ENCODE assay signal across 8 mouse cellular contexts in genomic region chr9:36885237-36885636, GRCm38 (mm10).
A peak's percentile ranks its signal among the peaks of the same experiment; 100 is the strongest.
DNase-seq lines count a peak whose midpoint lies in the region; ATAC-seq and TF ChIP-seq lines count a peak whose summit lies in the region.

No protein-coding gene starts in this region.

- no peak overlapping the region for H3K27ac ChIP-seq in liver, embryonic 14.5 days

- no peaks in the 10 kb centered on the region for H3K36me3 ChIP-seq in liver, embryonic 14.5 days (replicated peaks; ENCODE audit: control insufficient read depth, insufficient read depth, low read depth)

- H3K27me3 ChIP-seq in liver, embryonic 14.5 days (ENCODE audit: control insufficient read depth, insufficient read depth, low read length), result no peaks in the 10 kb centered on the region

- TF ChIP-seq EP300 in liver, embryonic 14.5 days (IDR thresholded peaks at IDR 0.05; ENCODE audit: low read depth), result no peak

- H3K9me3 ChIP-seq in liver, embryonic 14.5 days (ENCODE audit: control insufficient read depth, low read length), result no peaks in the 10 kb centered on the region

- DNase-seq in heart, postnatal 4 days, result peak; percentile 27
- no peak for DNase-seq in heart, adult 9 months (ENCODE audit: low spot score in 2 of 2)
- peak; percentile 19 for DNase-seq in CD4-positive helper T cell, adult 2 months (ENCODE audit: low read depth, low spot score)
- DNase-seq in adrenal gland, postnatal 14 days, result peak; percentile 36
- DNase-seq in liver, embryonic 14.5 days (ENCODE audit: low read depth in 3 of 3, low spot score in 3 of 3), result no peak
- DNase-seq in frontal cortex, postnatal 14 days (ENCODE audit: low spot score in 2 of 2), result no peak
- DNase-seq in gastrocnemius, postnatal 25 days, result no peak

- peak; percentile 50 for TF ChIP-seq CTCF in liver, embryonic 14.5 days (IDR thresholded peaks at IDR 0.05; ENCODE audit: low read depth)

- whole genome bisulfite sequencing in liver, embryonic 14.5 days (ENCODE audit: insufficient replicate concordance), result 38% methylated on average over 3 of the region's 3 CpGs

- H3K9ac ChIP-seq in liver, embryonic 14.5 days (replicated peaks), result no peak overlapping the region

- H3K4me1 ChIP-seq in liver, embryonic 14.5 days (replicated peaks; ENCODE audit: control insufficient read depth in 2 of 2, insufficient read depth in 2 of 2, low read length in 1 of 2), result no peaks in the 10 kb centered on the region

- ATAC-seq in liver, embryonic 14.5 days (ENCODE audit: insufficient read depth), result no peak
- ATAC-seq in megakaryocyte, adult 5-6 weeks (ENCODE audit: poor library complexity, severe bottlenecking), result no peak

- no peak overlapping the region for H3K4me3 ChIP-seq in liver, embryonic 14.5 days (ENCODE audit: insufficient read depth in 1 of 2, low read depth in 2 of 2, low read length in 2 of 2)

- no peak overlapping the region for H3K4me2 ChIP-seq in liver, embryonic 14.5 days (ENCODE audit: low read depth)

Comparison
In these comparisons a context has a peak if more than half of its experiments do, and no peak if none do; other contexts are left out.
1. DNase-seq: peak in heart, postnatal 4 days (single experiment), CD4-positive helper T cell, adult 2 months (single experiment) and adrenal gland, postnatal 14 days (single experiment); none in heart, adult 9 months (0 of 2), liver, embryonic 14.5 days (0 of 3), frontal cortex, postnatal 14 days (0 of 2) and gastrocnemius, postnatal 25 days (single experiment).